Mouse (Mus musculus): ENCODE measurements around the gene Tmprss6. TPM values are rescaled to one million over a fixed set of nuclear protein-coding genes. Genes with fewer than 3 reads are reported as not detected.

Tmprss6 gene
- polyA plus RNA-seq, 1 experiment from 2014 or later: 0.14 TPM

DNA sequence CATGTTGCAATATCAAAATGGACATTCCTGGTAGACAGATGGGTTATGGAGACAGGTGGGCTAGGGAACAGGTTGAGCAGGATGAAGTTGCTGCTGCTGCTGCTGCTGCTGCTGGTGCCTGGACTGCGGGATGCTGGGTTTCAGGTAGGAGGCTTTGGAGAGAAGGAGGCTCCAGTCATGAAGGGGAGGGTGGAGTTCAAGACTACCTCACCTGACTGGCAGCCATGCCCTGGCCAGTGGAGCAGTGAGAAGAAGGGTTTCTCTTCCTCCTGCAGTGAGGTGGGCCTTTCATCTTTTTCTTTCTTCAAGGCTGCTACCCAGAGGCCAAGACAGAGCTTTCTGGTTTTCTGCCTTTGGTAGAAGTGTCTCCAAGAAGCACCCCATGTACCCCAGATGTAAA is 8.4 kb upstream of the Tmprss6 start:
- Histone ChIP-seq H3K9me3 (ENCODE audit: control insufficient read depth, low read length) (no peaks in the 10 kb centered on the region), H3K36me3 (ENCODE audit: control insufficient read depth, insufficient read depth, low read length) (no peaks in the 10 kb centered on the region), H3K27ac (ENCODE audit: low read length) (no peak overlapping the region), H3K4me3 (ENCODE audit: low read length) (no peak overlapping the region), H3K27me3 (ENCODE audit: control insufficient read depth, insufficient read depth, low read depth, low read length) (no peaks in the 10 kb centered on the region), H3K9ac (ENCODE audit: low read length) (no peak overlapping the region), H3K4me1 (replicated peaks; ENCODE audit: control insufficient read depth, insufficient read depth, low read length) (no peaks in the 10 kb centered on the region; the same call in 1 of the 2 replicates), H3K4me2 (ENCODE audit: low read depth, low read length) (no peak overlapping the region)
- ATAC-seq (ENCODE audit: low read depth): no peak
- 87% methylated on average over 1 of the region's 1 CpGs for WGBS

DNA sequence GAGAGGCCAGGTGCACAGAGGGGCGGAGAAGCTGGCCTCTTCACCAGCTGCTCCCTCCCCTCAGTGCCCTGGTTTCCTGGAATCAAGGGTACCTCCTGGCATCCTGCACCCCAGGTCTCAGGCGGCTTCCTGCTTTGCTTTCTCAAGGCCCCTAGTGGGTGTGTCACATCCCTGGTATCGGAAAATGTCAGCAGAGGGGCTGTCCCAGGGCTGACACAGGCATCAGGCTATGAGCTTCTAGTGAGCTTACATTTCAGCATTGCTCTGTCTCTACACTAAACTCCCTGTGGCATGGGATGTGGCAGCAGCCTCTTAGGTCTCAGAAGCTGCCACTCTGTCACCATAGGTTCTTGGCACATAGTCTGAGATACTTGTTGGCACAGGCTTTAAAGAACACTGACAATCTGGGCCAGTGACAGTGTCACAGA is 7.2 kb upstream of the Tmprss6 start:
- no peaks in the 10 kb centered on the region for H3K9me3 ChIP-seq (ENCODE audit: control insufficient read depth, low read length)
- no peak for ATAC-seq (ENCODE audit: low read depth)
- no peaks in the 10 kb centered on the region for H3K27me3 ChIP-seq (ENCODE audit: control insufficient read depth, insufficient read depth, low read depth, low read length)
- H3K9ac ChIP-seq (ENCODE audit: low read length): no peak overlapping the region
- no peaks in the 10 kb centered on the region; the same call in 1 of the 2 replicates for H3K4me1 ChIP-seq (replicated peaks; ENCODE audit: control insufficient read depth, insufficient read depth, low read length)
- H3K4me3 ChIP-seq (ENCODE audit: low read length): no peak overlapping the region
- H3K27ac ChIP-seq (ENCODE audit: low read length): no peak overlapping the region
- no peaks in the 10 kb centered on the region for H3K36me3 ChIP-seq (ENCODE audit: control insufficient read depth, insufficient read depth, low read length)
- H3K4me2 ChIP-seq (ENCODE audit: low read depth, low read length): no peak overlapping the region
- 31% methylated on average over 3 of the region's 3 CpGs for WGBS

GRCm38 (mm10) chr15:78473442-78473841 is 5.0 kb upstream of the Tmprss6 start:
- no peak for ATAC-seq (ENCODE audit: low read depth)
- no peaks in the 10 kb centered on the region for H3K9me3 ChIP-seq (ENCODE audit: control insufficient read depth, low read length)
- WGBS: 78% methylated on average over 6 of the region's 6 CpGs
- H3K4me1 ChIP-seq (replicated peaks; ENCODE audit: control insufficient read depth, insufficient read depth, low read length): no peaks in the 10 kb centered on the region; the same call in 1 of the 2 replicates
- no peak overlapping the region for H3K9ac ChIP-seq (ENCODE audit: low read length)
- no peak overlapping the region for H3K4me3 ChIP-seq (ENCODE audit: low read length)
- no peaks in the 10 kb centered on the region for H3K36me3 ChIP-seq (ENCODE audit: control insufficient read depth, insufficient read depth, low read length)
- H3K4me2 ChIP-seq (ENCODE audit: low read depth, low read length): no peak overlapping the region
- no peak overlapping the region for H3K27ac ChIP-seq (ENCODE audit: low read length)
- H3K27me3 ChIP-seq (ENCODE audit: control insufficient read depth, insufficient read depth, low read depth, low read length): no peaks in the 10 kb centered on the region

DNA sequence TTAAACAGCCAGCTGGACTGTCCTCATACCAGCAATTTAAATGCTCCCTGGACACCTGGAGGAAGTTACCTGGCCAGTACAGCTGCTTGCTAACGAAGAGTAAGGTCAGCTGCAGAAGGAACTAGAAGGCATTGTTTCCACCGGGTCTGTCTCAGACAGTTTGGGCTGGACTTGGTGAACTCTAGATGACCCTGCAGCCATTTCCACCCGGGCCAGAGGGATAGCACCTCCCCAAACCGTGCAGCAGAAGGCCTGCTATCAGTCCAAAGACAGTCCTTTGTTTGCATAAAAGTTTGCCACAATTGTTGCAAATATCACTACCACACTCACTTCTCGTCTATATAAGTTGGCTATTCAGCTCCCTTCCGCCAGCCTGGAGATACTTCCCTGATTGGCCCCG is 3.5 kb upstream of the Tmprss6 start:
- 19% methylated on average over 7 of the region's 7 CpGs for WGBS

GRCm38 (mm10) chr15:78470495-78471276 is 2.3 kb upstream of the Tmprss6 start:
- Histone ChIP-seq H3K4me1 (replicated peaks; ENCODE audit: control insufficient read depth, insufficient read depth, low read length) (no peaks in the 10 kb centered on the region; the same call in 1 of the 2 replicates), H3K27ac (ENCODE audit: low read length) (no peak overlapping the region), H3K27me3 (ENCODE audit: control insufficient read depth, insufficient read depth, low read depth, low read length) (no peaks in the 10 kb centered on the region), H3K4me2 (ENCODE audit: low read depth, low read length) (no peak overlapping the region), H3K36me3 (ENCODE audit: control insufficient read depth, insufficient read depth, low read length) (no peaks in the 10 kb centered on the region), H3K4me3 (ENCODE audit: low read length) (no peak overlapping the region), H3K9ac (ENCODE audit: low read length) (no peak overlapping the region), H3K9me3 (ENCODE audit: control insufficient read depth, low read length) (no peaks in the 10 kb centered on the region)
- 62% methylated on average over 4 of the region's 4 CpGs for WGBS
- ATAC-seq (ENCODE audit: low read depth): no peak

More for the DNA sequence above, 3.5 kb upstream of the Tmprss6 start:
- no peak for ATAC-seq (ENCODE audit: low read depth)
- Histone ChIP-seq H3K4me2 (ENCODE audit: low read depth, low read length) (no peak overlapping the region), H3K27me3 (ENCODE audit: control insufficient read depth, insufficient read depth, low read depth, low read length) (no peaks in the 10 kb centered on the region), H3K9ac (ENCODE audit: low read length) (no peak overlapping the region), H3K4me1 (replicated peaks; ENCODE audit: control insufficient read depth, insufficient read depth, low read length) (no peaks in the 10 kb centered on the region; the same call in 1 of the 2 replicates), H3K9me3 (ENCODE audit: control insufficient read depth, low read length) (no peaks in the 10 kb centered on the region), H3K36me3 (ENCODE audit: control insufficient read depth, insufficient read depth, low read length) (no peaks in the 10 kb centered on the region), H3K4me3 (ENCODE audit: low read length) (no peak overlapping the region), H3K27ac (ENCODE audit: low read length) (no peak overlapping the region)

GRCm38 (mm10) chr15:78467570-78467969 is 864 bp downstream of the Tmprss6 start:
- H3K4me2 ChIP-seq (ENCODE audit: low read depth, low read length): no peak overlapping the region
- H3K9me3 ChIP-seq (ENCODE audit: control insufficient read depth, low read length): no peaks in the 10 kb centered on the region
- no peaks in the 10 kb centered on the region for H3K27me3 ChIP-seq (ENCODE audit: control insufficient read depth, insufficient read depth, low read depth, low read length)
- H3K36me3 ChIP-seq (ENCODE audit: control insufficient read depth, insufficient read depth, low read length): no peaks in the 10 kb centered on the region
- 86% methylated on average over 7 of the region's 7 CpGs for WGBS
- H3K9ac ChIP-seq (ENCODE audit: low read length): no peak overlapping the region
- H3K4me3 ChIP-seq (ENCODE audit: low read length): no peak overlapping the region
- H3K4me1 ChIP-seq (replicated peaks; ENCODE audit: control insufficient read depth, insufficient read depth, low read length): no peaks in the 10 kb centered on the region
- H3K27ac ChIP-seq (ENCODE audit: low read length): no peak overlapping the region
- ATAC-seq (ENCODE audit: low read depth): no peak

DNA sequence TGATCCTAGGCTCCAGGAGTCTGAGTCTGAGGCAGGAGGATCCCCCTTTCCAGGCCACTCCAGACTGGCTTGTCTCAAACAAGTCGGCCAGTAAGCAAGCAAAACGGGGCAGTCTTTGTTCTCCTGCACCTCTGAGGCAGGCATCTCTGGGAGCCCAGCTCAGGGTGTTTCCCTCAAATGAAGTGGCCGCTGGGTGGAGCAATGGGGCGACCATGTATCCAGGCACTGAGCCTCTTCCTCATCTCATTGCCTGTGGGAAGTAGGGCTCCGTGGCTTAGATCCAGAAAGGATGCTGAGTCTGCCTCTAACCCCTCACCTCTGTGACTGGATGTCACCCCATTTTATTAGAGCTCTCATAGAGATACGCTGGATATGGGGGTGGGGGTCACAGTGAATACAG is 1.6 kb downstream of the Tmprss6 start:
- Histone ChIP-seq H3K27me3 (ENCODE audit: control insufficient read depth, insufficient read depth, low read depth, low read length) (no peaks in the 10 kb centered on the region), H3K4me3 (ENCODE audit: low read length) (no peak overlapping the region), H3K36me3 (ENCODE audit: control insufficient read depth, insufficient read depth, low read length) (no peaks in the 10 kb centered on the region), H3K9me3 (ENCODE audit: control insufficient read depth, low read length) (no peaks in the 10 kb centered on the region), H3K9ac (ENCODE audit: low read length) (no peak overlapping the region), H3K4me2 (ENCODE audit: low read depth, low read length) (no peak overlapping the region), H3K4me1 (replicated peaks; ENCODE audit: control insufficient read depth, insufficient read depth, low read length) (no peaks in the 10 kb centered on the region), H3K27ac (ENCODE audit: low read length) (no peak overlapping the region)
- WGBS: 26% methylated on average over 6 of the region's 6 CpGs
- ATAC-seq (ENCODE audit: low read depth): no peak

- no peak overlapping the region for H3K9ac ChIP-seq (ENCODE audit: low read length)
- no peaks in the 10 kb centered on the region for H3K36me3 ChIP-seq (ENCODE audit: control insufficient read depth, insufficient read depth, low read length)
- no peaks in the 10 kb centered on the region for H3K27me3 ChIP-seq (ENCODE audit: control insufficient read depth, insufficient read depth, low read depth, low read length)
- H3K27ac ChIP-seq (ENCODE audit: low read length): no peak overlapping the region
- no peak overlapping the region for H3K4me2 ChIP-seq (ENCODE audit: low read depth, low read length)
- ATAC-seq (ENCODE audit: low read depth): no peak
- no peaks in the 10 kb centered on the region for H3K4me1 ChIP-seq (replicated peaks; ENCODE audit: control insufficient read depth, insufficient read depth, low read length)
- H3K4me3 ChIP-seq (ENCODE audit: low read length): no peak overlapping the region
- H3K9me3 ChIP-seq (ENCODE audit: control insufficient read depth, low read length): no peaks in the 10 kb centered on the region
- WGBS: 30% methylated on average over 2 of the region's 2 CpGs
Measured at GRCm38 (mm10) chr15:78462981-78463380, 5.5 kb downstream of the Tmprss6 start.

GRCm38 (mm10) chr15:78457193-78457592 is 11.2 kb downstream of the Tmprss6 start:
- no peak overlapping the region for H3K27ac ChIP-seq (ENCODE audit: low read length)
- ATAC-seq (ENCODE audit: low read depth): no peak
- no peaks in the 10 kb centered on the region for H3K36me3 ChIP-seq (ENCODE audit: control insufficient read depth, insufficient read depth, low read length)
- H3K9ac ChIP-seq (ENCODE audit: low read length): no peak overlapping the region
- no peak overlapping the region for H3K4me2 ChIP-seq (ENCODE audit: low read depth, low read length)
- no peaks in the 10 kb centered on the region for H3K4me1 ChIP-seq (replicated peaks; ENCODE audit: control insufficient read depth, insufficient read depth, low read length)
- H3K27me3 ChIP-seq (ENCODE audit: control insufficient read depth, insufficient read depth, low read depth, low read length): no peaks in the 10 kb centered on the region
- H3K9me3 ChIP-seq (ENCODE audit: control insufficient read depth, low read length): no peaks in the 10 kb centered on the region
- WGBS: 66% methylated on average over 10 of the region's 10 CpGs
- H3K4me3 ChIP-seq (ENCODE audit: low read length): no peak overlapping the region

Data from lung, embryonic 16.5 days (tissue).